Mouse (Mus musculus) ovary, adult 2 months (tissue): ENCODE results near the gene Gk5. TPM values are rescaled to one million over a fixed set of nuclear protein-coding genes. Genes with fewer than 3 reads are reported as not detected.

Source experiments
- polyA plus RNA-seq: library from polyadenylated mRNA; depleted of rRNA; stranded (reverse); fragments of >200 nt; gene quantifications from 2 replicates; pipeline ENCODE4 v1.2.3, GENCODE M21; 2012; rRNA removed

Gene Gk5
- polyA plus RNA-seq: 4.4 and 4.5 TPM in 2 replicates

GRCm38 (mm10) chr9:96118861-96119772, at the start of gene Gk5:
Gene Gk5, plus strand, starts transcription at chr9:96119362.

GRCm38 (mm10) chr9:96195885-96196622, 76.9 kb downstream of the Gk5 start, which contains the start of gene Tfdp2:
Gene Tfdp2, plus strand, starts transcription at chr9:96196275.

Other genes with a start within 250 kb of the Gk5 start
- gene Xrn1, start 164.6 kb upstream of the Gk5 start, polyA plus RNA-seq: 2.8 and 3.0 TPM in 2 replicates
- 20.6 and 36.5 TPM in 2 replicates for gene Tfdp2, start 76.9 kb downstream of the Gk5 start, polyA plus RNA-seq
- 75.5 and 84.1 TPM in 2 replicates for gene Atp1b3, start 245.1 kb downstream of the Gk5 start, polyA plus RNA-seq